Mouse (Mus musculus) urinary bladder, postnatal 14 days (tissue): ENCODE data around the gene Ccm2l.

Experiments used
- DNase-seq: peaks from one replicate; pipeline ENCODE4 v3.0.0; 2021; ENCODE audit warnings: low spot score

Ccm2l gene

GRCm38 (mm10) chr2:153052700-153053351 lies 12.9 kb upstream of the Ccm2l start:
- no peak for DNase-seq

- no peak for DNase-seq
These were observed 11.9 kb upstream of the Ccm2l start for GRCm38 (mm10) chr2:153053896-153054295.

GRCm38 (mm10) chr2:153055270-153055920 lies 10.4 kb upstream of the Ccm2l start:
- DNase-seq: no peak

GRCm38 (mm10) chr2:153058365-153058764 lies 7.4 kb upstream of the Ccm2l start:
- DNase-seq: no peak

GRCm38 (mm10) chr2:153060216-153060615 lies 5.5 kb upstream of the Ccm2l start:
- no peak for DNase-seq

GRCm38 (mm10) chr2:153063394-153063793 lies 2.4 kb upstream of the Ccm2l start:
- DNase-seq: no peak

GRCm38 (mm10) chr2:153064190-153064970 lies 1.4 kb upstream of the Ccm2l start:
- no peak for DNase-seq

- DNase-seq: no peak
These were observed 1.2 kb downstream of the Ccm2l start for GRCm38 (mm10) chr2:153066991-153067390.

GRCm38 (mm10) chr2:153070762-153071490 lies 5.2 kb downstream of the Ccm2l start:
- DNase-seq: no peak

GRCm38 (mm10) chr2:153071491-153072184 lies 5.9 kb downstream of the Ccm2l start:
- DNase-seq: no peak

- DNase-seq: no peak
These were observed 8.9 kb downstream of the Ccm2l start for GRCm38 (mm10) chr2:153074651-153075050.

GRCm38 (mm10) chr2:153075961-153076360 lies 10.2 kb downstream of the Ccm2l start:
- DNase-seq: no peak

GRCm38 (mm10) chr2:153080841-153081523 lies 15.2 kb downstream of the Ccm2l start:
- peak; percentile 83 for DNase-seq

GRCm38 (mm10) chr2:153081866-153082265 lies 16.1 kb downstream of the Ccm2l start:
- no peak for DNase-seq

GRCm38 (mm10) chr2:153083275-153083674 lies 17.5 kb downstream of the Ccm2l start:
- no peak for DNase-seq

GRCm38 (mm10) chr2:153083824-153084223 lies 18.1 kb downstream of the Ccm2l start:
- no peak for DNase-seq

GRCm38 (mm10) chr2:153084261-153084976 lies 18.7 kb downstream of the Ccm2l start:
- DNase-seq: no peak

- no peak for DNase-seq
These were observed 19.8 kb downstream of the Ccm2l start for GRCm38 (mm10) chr2:153085556-153085955.

- DNase-seq: no peak
These were observed 20.4 kb downstream of the Ccm2l start for GRCm38 (mm10) chr2:153086166-153086565.

- no peak for DNase-seq
These were observed 21.3 kb downstream of the Ccm2l start for GRCm38 (mm10) chr2:153087091-153087490.
